Mouse (Mus musculus): Measurements from ENCODE around the gene Eif2ak1.
"Not testable (repeated sequence)": the region's sequence is repeated elsewhere in the genome, so short reads cannot be mapped to it uniquely, and the experiment has no call there.

The Eif2ak1 gene

DNA sequence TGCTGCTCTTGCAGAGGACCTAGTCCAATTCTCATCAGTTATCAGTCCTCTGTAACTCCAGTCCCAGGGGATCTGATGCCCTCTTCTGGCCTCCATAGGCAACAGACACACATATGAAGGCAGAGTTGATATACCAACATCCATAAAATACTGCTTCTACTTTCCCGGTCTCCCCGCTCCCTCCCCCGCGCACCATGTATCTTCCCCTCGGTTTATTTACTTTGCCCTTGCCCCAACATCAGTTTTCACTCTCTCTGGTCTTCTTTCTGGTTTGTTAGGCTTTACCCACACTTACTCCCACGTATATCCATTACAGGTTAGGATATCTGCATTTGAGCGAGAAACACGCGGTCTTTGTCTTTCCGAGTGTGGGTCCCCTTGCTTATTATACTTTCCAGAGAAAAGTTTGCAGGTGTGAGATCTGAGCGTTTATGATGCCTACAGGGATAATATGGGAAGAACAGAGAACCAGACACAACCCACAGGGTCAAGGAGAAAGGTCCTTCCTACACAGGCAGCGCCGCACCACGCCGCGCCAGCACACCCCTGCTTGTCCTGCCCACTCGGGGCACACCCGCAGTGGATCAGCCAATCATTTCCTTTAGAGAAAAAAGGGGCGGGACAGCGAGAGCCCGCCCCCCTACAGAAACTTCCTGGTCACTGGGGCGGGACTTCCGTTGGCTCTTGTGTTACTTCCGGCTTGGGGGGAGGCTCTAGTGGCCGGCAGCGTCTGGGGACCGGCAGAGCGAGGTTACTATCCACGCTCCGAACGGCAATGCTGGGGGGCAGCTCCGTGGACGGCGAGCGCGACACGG lies at the start of gene Eif2ak1:
Gene Eif2ak1, plus strand, starts transcription at position 673 of the 815 bp plus-strand sequence.
- DNase-seq (ENCODE audit: low spot score), result peak; percentile 93

DNA sequence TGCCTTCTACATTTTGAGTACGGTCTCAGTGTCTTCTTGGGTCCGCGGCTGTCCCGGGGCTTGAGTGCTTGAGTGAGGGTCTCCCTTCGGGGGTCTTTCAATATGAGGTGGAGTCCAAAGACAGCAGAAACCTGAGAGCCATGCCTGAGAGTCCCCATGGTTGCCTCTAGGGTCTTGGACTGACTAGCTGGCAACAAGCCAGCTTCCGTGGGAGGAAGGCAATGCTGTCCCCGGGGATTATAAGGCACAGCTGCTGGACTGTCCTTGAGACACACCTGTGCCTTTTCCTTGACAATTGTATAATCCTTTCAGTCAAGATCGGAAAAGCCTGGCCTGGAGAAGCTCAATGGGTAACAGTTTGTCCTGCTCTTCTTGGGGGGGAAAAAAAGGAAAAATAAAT lies 35.6 kb upstream of the Eif2ak1 start:
- no peak for DNase-seq (ENCODE audit: low spot score)

DNA sequence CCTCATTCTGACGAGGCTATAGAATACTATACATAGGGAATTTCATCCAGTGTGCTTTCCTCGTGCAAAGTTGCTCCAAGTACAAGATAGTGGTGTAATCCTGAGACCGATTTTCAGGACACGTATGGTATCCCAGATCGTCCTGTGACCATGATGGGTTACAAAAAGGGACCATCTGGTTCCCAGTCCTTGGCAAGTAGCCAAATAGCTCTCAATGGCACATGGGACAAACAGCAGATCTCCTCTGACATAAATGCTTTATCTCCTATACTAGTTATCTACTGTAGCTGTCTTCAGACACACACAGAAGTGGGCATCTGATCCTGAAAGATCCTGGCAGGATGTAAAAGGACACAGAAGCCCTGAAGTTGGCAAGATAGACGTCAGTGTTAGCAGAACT lies 32.2 kb upstream of the Eif2ak1 start:
- DNase-seq (ENCODE audit: low spot score), result no peak

DNA sequence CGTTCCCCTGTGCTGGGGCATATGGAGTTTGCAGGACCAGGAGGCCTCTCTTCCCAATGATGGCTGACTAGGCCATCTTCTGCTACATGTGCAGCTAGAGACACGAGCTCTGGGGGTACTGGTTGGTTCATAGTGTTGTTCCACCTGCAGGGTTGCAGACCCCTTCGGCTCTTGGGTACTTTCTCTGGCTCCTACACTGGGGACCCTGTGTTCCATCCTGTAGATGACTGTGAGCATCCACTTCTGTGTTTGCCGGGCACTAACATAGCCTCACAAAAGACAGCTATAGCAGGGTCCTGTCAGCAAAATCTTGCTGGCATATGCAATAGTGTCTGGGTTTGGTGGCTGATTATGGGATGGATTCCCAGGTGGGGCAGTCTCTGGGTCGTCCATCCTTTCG lies 16.4 kb upstream of the Eif2ak1 start:
- DNase-seq (ENCODE audit: low spot score), result not testable (repeated sequence)

DNA sequence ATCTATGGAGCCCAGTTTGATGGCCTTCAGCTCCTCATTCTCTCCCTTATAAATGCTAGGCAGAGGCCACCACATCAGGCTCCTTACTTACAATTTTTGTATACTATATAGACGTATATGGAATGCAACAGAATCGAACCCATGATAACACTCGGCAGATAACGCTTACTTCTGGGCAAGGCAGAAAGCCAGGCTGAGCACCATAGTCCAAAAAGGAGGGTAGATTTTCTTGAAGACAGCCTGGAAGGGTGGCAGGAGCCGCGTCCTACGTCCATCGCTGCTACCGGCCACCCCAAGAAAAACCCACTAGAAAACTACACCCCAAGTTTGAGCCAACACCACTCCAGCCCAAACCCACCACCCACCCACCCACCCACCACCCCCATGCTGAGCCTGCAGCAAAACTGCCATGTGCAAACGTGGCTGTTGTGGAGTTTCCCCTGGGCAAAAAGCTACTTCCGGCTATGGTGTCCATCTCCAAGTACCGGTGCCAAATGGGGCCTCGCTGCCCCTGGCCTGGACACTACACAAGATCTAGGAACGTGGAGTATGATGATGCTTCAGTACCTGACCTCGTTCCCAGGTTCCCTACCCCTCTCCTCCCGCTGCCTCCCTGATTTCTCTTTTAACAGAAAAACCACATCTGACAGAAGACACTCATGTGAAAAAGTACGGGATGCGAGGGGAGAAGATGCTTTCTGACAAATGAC lies 13.4 kb upstream of the Eif2ak1 start:
- no peak for DNase-seq (ENCODE audit: low spot score)

DNA sequence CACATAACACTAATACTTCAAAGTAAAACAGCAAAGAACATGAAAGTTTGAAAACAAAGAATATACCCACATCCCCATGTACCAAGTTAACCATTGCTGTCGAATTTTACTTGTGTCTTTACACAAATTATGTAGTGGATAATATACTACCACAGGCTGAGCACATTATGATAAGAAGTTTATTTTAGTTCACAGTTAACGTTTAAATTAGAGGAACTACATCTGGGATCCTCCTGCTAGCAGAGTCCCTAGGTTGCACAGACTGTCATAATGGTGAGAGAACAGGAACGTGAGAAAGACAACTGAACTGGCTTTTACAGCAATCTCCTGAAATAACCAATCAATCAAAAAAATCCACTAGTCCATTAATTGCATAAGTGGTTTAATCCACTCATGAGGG lies 10.3 kb upstream of the Eif2ak1 start:
- no peak for DNase-seq (ENCODE audit: low spot score)

DNA sequence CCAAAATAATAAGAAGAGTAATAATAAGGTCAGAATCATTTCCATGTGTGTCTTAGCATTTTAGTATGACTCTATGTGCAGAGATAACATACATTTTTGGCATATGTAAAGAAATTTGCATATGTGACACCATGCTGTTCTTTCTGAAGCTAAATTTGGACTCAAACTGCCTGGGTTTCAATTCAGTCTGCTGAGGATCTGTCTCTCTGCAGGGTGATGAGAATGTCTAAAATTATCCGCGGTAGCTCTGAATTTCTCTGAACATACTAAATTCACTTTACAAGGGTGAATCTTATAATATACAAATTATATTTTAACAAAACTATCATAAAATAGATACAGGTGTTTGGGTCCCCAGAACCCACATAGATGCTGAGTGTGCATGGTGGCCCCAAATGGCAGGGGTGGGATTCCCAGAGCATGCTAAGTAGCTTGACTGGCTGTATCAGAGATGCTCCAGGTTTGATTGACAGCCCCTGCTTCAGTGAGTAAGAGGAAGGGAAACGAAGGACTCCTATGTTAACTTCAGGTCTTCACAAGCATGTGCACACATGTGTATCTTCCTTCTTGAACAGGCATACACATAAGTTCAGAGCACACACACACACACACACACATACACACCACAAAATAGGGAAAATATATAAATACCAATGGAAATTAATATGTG lies 8.0 kb upstream of the Eif2ak1 start:
- DNase-seq (ENCODE audit: low spot score), result no peak

DNA sequence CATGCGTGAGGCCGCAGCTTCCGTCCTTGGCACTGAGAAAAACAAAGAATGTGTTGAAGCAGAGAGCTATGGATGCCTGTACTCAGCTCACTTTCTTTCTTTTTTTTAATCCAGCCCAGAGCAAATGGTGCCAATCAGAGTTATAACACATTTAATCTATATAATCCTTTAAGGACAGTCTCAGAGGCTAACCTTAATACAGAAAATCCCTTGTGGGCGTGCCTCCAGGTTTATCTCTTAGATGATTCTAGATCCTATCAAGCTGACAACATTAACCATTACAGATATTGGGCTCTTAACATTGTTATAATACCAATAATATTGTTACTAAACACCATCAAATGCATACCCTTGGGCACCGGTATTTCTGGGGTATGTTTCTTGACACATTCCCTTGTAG lies 5.9 kb upstream of the Eif2ak1 start:
- DNase-seq (ENCODE audit: low spot score), result no peak

DNA sequence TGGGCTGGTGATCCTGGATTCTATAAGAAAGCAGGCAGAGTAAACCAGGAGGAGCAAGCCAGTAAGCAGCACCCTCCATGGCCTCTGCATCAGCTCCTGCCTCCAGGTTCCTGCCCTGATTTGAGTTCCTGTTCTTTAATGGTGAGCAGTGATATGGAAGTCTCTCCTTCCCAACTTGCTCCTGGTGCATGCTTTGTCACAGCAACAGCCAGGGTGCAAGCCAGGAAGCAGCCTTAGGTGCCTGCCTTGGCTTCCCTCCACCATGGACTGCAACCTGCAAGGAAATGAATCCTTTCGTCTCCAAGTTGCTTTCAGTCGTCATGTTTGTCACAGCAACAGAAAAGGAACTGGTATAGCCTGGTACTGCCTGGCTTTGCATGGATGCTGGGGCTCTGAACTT lies 3.0 kb upstream of the Eif2ak1 start:
- DNase-seq (ENCODE audit: low spot score), result no peak

DNA sequence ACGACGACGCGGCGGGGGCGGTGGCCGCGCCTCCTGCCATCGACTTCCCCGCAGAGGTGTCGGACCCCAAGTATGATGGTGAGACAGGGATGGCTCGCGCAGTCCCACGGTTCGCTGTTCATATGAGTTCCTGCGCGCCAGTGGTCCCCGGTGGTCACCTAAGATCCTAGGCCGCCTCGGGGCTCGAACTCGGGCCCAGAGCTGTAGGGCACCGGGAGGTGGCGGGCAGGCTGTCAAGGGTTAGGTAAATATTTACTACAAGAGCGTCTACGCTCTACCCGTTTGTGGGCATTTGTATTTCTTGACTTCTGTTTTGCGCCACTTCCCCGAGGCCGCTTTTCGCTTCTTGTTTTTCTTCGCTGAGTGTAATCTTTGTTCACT lies 333 bp downstream of the Eif2ak1 start:
- no peak for DNase-seq (ENCODE audit: low spot score)

DNA sequence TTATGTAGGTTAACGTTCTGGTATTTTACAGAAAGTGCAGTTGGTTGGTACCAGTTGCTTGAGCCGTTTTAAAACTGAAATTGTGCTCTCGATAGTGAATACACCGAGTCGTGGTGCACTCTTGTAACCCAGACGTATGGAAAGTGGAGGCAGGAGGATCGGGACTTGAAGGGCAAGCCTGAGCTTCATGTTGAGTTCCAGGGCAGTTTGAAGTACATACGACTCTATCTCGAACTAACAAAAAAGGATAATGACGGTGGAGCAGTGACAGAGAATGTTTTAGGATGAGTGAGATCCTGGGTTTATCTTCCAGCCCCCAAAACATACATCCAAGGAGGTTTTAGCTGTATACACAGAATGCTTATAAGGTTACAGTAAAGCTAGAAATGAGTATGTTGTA lies 873 bp downstream of the Eif2ak1 start:
- DNase-seq (ENCODE audit: low spot score), result no peak

DNA sequence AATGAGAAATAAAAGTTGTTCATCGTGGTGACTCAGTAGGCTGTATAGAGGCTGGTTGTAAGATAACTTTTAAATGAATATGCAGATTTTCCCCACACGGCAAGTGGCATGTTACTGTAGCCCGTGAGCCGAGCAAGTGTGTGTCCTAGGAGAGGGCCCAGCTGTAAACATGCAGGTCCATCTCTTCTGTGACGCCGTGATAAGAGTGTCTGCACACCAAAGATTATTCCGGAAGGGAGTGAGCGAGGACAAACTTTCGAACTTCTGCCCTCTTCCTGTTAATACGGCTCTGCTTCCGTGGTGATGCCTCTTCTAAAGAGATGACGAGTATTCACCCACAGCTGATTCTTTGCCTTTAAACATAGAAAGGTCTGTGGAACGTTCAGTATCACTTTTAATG lies 1.4 kb downstream of the Eif2ak1 start:
- DNase-seq (ENCODE audit: low spot score), result no peak

DNA sequence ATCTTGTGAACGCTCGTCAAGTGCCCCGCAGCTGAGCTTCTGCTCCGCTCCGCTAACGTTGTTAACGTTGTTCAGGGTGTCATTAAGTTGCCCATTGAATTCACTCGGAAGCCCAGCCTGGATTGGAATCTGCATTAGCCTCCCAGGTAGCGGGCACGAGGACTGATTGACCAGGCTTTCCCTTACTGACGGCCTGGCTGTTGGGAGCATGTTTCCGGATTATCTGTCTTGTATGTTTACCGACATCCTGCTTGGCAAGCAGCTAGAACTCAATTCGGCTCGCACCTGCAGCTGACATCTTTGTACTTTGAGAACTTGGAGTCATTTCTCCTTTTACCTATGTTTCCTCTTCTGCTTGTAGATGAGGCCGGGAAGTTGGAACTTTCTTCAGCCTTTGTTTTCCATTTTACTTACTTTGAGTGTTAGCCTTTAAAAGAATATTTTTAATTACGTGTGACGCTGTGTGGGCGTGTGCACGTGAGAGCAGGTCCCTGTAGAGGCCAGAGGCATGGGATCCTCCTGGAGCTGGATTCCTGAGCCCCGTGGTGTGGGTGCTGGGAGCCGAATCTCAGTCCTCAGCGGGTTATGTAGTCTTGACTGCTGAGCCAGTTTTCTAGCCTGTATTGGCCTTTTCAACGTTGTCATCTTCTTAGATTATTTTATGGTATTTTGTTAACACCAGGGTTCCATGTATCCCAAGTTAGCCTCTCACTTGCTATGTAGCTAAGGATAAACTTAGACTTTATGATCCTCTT lies 2.5 kb downstream of the Eif2ak1 start:
- DNase-seq (ENCODE audit: low spot score), result no peak

DNA sequence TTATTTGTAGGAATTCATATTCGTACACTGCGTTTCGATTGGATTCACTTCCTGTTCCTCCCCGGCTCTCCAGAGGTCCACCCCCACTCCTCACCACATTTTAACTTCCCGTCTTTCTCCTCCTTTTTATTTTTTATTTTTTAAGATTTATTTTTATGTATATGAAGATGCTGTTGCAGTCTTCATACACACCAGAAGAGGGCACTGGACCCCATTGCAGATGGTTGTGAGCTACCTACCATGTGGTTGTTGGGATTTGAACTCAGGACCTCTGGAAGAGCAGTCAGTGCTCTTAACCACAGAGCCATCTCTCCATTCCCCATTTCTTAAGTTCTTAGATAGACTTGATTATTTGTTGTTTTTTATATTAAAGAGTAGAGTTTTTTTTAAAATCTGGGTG lies 3.2 kb downstream of the Eif2ak1 start:
- no peak for DNase-seq (ENCODE audit: low spot score)

DNA sequence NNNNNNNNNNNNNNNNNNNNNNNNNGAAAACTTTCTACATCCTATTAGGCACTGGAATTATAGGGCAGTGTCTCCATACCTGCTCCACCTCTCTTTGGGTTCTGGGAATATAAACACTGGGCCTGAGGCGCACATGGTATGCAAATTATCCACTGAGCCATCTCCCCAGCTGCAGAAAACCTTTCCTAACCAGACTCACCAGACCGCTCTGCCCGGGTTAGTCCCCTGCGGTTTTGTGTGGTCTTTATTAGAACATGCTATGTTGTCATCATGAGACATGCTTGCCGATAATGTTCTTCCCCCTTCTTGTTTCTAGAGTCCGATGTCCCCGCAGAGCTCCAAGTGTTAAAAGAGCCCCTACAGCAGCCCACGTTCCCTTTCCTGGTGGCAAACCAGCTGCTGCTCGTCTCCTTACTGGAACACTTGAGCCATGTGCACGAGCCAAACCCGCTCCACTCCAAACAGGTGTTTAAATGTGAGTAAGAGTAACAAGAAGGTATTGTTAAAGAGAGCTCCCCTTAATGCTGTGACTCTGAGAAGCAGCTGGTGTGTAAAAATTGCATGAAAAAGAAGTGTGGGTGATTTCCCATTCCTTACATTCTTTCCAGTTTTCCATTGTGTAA lies 54.1 kb downstream of the Eif2ak1 start:
- DNase-seq (ENCODE audit: low spot score), result no peak

DNA sequence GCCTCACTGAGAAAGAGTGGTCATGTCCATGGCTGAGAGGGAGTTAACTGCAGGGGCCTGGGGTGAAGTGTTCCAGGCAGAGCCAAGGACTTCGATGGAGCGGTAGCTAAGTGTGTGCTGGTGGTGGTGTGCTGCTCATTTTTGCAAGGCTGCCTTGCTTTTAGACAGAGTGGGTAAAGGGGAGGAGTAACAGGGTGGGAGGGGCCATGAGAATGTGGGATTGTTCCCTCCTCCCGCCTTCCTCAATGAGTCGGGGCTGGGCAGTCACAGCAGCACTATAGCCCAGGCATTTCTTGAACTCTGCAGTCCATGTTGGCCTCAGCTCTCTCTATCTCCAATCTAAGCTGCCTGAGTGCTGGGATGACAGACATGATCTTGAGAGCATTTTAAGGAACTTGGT lies 57.0 kb downstream of the Eif2ak1 start:
- no peak for DNase-seq (ENCODE audit: low spot score)

DNA sequence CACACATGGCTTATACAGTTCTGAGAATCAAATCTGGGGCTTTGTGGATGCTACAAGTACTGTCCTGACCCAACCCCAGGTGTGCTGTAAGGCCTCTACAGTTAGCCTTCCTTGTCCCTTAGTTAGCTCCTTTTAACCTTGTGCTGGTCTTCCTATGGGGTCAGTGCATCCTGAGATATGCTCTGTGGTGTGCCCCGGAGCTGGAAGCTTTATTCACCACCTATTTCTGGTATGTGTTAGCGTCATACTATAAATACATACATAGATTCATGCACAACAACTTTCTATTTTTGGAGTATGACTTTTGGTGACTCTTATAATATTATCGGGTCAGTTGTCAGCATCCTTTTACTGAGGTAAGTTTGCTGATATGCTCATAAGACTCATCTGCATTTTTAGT lies 67.7 kb downstream of the Eif2ak1 start:
- no peak for DNase-seq (ENCODE audit: low spot score)

DNA sequence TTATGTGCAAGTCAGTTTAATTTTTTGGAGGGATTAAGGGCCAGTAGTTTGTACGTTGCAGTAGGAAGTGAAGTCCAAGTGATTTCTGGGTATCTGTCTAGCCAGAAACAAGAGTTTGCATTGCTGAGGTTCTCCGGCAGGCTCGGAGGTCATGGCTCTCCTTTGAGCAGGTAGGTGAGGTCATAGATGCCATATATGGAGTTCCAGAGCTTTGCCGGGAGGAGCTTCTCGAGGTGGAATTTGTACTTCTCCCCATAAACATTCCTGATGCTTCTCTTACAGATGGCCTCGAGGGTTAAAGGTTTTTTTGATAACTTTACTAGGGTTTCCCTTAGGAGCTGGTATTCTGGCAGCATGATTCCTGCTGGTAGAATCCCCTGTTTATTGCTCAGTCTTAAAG lies 73.2 kb downstream of the Eif2ak1 start:
- DNase-seq (ENCODE audit: low spot score), result no peak

DNA sequence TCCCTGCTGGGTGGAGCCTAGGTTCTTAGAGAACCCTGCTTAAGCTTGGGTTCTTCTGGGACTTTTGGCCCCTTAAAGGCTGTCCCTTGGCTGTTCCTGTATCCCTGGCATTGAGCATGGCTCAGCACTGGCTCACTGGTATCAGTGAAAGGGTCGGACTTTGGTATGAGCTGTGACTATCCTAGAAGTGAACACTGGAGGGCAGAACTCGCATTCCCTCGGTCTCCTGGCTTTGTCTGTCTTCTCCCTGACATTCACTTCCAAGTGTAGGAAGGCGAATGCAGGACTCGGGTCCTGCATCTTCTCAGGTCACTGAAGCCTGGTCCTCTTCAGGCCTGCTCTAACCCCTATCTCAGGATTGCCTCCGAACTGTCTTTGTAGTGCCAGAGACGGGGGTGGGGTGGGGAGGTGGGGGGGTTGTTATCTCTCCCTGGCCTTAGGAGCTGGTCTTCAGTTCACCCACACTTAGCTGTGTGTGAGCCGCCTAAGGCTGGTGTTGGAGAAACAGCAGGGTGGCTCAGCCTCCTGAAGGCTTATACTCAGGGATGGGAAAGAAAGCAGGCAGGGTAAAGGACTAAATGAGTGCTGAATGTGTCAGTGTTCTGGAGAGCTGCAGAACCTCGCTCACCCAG lies 74.8 kb downstream of the Eif2ak1 start:
- DNase-seq (ENCODE audit: low spot score), result no peak

DNA sequence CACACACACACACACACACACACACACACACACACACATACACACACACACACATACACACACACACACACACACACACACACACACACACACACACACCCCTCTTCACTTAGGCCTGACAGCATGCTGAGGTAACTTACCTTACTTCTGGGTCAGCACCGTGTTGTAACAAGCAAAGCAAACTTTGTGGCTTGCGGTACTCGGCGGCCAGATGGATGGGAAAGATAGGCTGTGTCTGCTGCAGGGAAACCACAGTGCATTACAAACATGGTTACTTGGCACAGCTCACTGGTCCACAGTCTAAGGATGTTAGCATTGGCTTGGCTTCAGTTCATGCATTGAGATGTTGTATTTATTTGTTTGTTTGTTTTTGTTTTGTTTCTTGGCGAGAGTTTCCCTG lies 75.8 kb downstream of the Eif2ak1 start:
- no peak for DNase-seq (ENCODE audit: low spot score)

DNA sequence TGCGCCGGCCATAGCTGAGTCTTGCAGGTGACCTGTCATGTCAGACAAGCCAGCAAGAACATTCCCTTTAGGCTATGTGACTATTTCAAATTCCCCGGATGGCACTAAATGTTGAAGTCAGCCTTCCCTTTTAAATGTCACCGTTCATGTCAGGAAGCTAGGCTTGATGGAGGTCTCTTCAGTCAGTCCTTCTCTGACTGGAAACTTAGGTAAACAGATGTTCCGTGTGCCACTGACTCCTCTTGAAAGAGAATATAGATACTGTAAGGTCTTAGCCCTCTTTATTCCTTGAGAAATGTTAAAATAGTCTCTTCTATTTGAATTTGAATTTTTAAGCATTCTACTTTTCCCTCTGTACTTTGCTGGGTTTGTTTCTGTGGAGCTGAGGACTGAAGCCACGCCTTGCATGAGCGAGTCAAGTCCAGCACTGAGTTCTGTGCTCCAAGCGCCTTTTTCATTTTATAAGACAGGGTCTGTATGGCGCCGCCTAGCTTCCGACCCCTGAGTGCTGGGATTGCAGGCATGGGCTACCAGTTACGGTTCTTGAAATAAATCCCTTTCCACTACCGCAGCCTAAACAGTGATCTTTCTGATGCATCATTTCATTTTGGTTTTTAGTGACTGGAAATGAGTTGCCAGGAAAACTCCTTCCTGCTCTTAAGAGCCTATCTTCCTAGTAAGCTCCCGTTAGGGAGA lies 80.2 kb downstream of the Eif2ak1 start, which contains the start of gene Ankrd61:
Gene Ankrd61, minus strand, starts transcription at position 51 of the 696 bp plus-strand sequence.
- no peak for DNase-seq (ENCODE audit: low spot score)

Data from testis, postnatal 14 days (tissue).